Mouse (Mus musculus) neural tube, embryonic 14.5 days (tissue): ENCODE measurements around the gene Slc25a42. TPM values are rescaled to one million over a fixed set of nuclear protein-coding genes. Genes with fewer than 3 reads are reported as not detected.
A peak's percentile ranks its signal among the peaks of the same experiment; 100 is the strongest.

Experiments
- ATAC-seq: fragments of 200-750 bp; cut with Nextera tagmentation; 2 replicates; pipeline ENCODE4 v1.8.0; 2017; ENCODE audit warnings: low read depth, mild to moderate bottlenecking, moderate TSS enrichment, moderate library complexity
- H3K27ac ChIP-seq: fragments of 300-500 bp; sonication (generic); 2 replicates; pipeline ENCODE4 v1.5.1; 2014; ENCODE audit warnings: low read depth, mild to moderate bottlenecking, control low read depth, low read length, moderate library complexity, mixed read lengths
- H3K27me3 ChIP-seq: fragments of 300-500 bp; sonication (generic); 2 replicates; pipeline ENCODE4 v1.6.1; 2014; ENCODE audit warnings: low read length; ENCODE audit not compliant: control insufficient read depth, insufficient read depth
- H3K36me3 ChIP-seq: fragments of 300-500 bp; sonication (generic); 2 replicates; pipeline ENCODE4 v1.6.1; 2014; ENCODE audit warnings: low read length, mixed read lengths; ENCODE audit not compliant: control insufficient read depth, insufficient read depth
- H3K4me1 ChIP-seq: fragments of 300-500 bp; sonication (generic); 2 replicates; pipeline ENCODE4 v1.6.1; 2014; ENCODE audit warnings: low read length; ENCODE audit not compliant: control insufficient read depth, insufficient read depth
- H3K4me2 ChIP-seq: fragments of 300-500 bp; sonication (generic); 2 replicates; pipeline ENCODE4 v1.6.1; 2014; ENCODE audit warnings: mild to moderate bottlenecking, low read depth, low read length, control low read depth
- H3K4me3 ChIP-seq: fragments of 300-500 bp; sonication (generic); 2 replicates; pipeline ENCODE4 v1.5.1; 2014; ENCODE audit warnings: low read depth, low read length, control low read depth, mixed read lengths
- H3K9ac ChIP-seq: fragments of 300-500 bp; sonication (generic); replicated peaks from 2 replicates; pipeline ENCODE4 v1.6.1; 2014; ENCODE audit warnings: low read depth, mild to moderate bottlenecking, control low read depth, low read length, mixed read lengths
- H3K9me3 ChIP-seq: fragments of 300-500 bp; sonication (generic); 2 replicates; pipeline ENCODE4 v1.6.1; 2016; ENCODE audit warnings: low read length; ENCODE audit not compliant: control insufficient read depth
- WGBS: fragments of 180-500 bp; shearing (Covaris S2); extraction: QIAGEN DNeasy Blood & Tissue Kit; methylation state at CpG from one replicate; pipeline ENCODE4 v1.1.7; 2014; 5-methylcytosine and 5-hydroxymethylcytosine counted together
- polyA plus RNA-seq: library from polyadenylated mRNA; unstranded; fragments of >200 nt; fragmentation: Nextera tagmentation; extraction: Ambion mirVana; gene quantifications from 2 replicates; pipeline ENCODE4 v1.2.1, GENCODE M21; 2014

Slc25a42 gene
- polyA plus RNA-seq, 1 experiment from 2014 or later: 10.0 TPM

DNA sequence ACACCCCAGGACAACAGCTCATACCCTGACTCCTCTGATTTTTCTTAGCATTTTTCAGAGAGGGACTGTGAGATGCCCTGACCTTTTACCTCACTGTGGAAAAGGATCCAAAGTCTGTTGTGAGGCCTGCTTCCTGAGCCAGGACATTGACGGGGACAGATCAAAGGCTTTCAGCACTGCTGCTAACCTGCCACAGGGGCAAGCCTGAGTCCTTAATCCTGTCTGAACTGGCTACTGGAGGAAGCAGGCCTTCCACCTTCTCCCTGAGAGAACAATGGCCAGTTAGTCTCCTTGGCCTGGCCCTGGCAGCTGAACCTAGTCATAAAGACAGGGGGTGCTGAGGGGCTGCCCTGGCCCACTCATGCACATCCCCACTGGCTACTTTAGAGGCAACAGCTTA, 4.0 kb downstream of the Slc25a42 start:
- H3K27ac ChIP-seq: no peak overlapping the region
- no peak overlapping the region for H3K4me3 ChIP-seq
- no peaks in the 10 kb centered on the region for H3K9me3 ChIP-seq
- WGBS: 58% methylated on average over 1 of the region's 1 CpGs
- no peak overlapping the region for H3K9ac ChIP-seq
- H3K4me1 ChIP-seq: peaks cover 4% of the 10 kb centered on the region; the same call in 1 of the 2 replicates
- no peaks in the 10 kb centered on the region for H3K27me3 ChIP-seq
- no peaks in the 10 kb centered on the region for H3K36me3 ChIP-seq
- no peak overlapping the region for H3K4me2 ChIP-seq
- ATAC-seq: no peak

DNA sequence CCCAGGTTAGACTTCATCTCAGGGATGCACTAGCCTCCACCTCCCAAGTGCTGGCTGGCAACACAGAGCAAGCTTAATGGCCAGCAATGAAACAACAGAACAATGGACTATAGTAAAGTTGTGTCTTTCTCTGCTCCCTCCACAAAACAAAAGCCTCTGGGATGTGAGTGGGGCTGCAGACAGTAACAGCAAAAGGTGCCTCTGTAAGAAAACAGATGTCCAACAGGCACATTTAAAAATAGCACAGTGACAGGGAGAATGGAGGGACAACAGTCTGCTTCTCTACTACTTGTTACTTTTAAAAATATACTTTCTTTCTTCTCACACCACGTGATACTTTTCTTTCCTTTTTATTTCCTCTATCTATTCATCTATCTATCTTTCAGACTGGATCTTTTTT, 7.3 kb downstream of the Slc25a42 start:
- H3K27ac ChIP-seq: no peak overlapping the region
- H3K36me3 ChIP-seq: no peaks in the 10 kb centered on the region
- H3K27me3 ChIP-seq: no peaks in the 10 kb centered on the region
- H3K4me1 ChIP-seq: no peaks in the 10 kb centered on the region
- no peaks in the 10 kb centered on the region for H3K9me3 ChIP-seq
- H3K9ac ChIP-seq: no peak overlapping the region
- no peak overlapping the region for H3K4me2 ChIP-seq
- no peak overlapping the region for H3K4me3 ChIP-seq
- WGBS: 35% methylated on average over 1 of the region's 1 CpGs
- no peak for ATAC-seq

- H3K9me3 ChIP-seq: no peaks in the 10 kb centered on the region
- H3K27ac ChIP-seq: no peak overlapping the region
- H3K4me3 ChIP-seq: no peak overlapping the region
- H3K36me3 ChIP-seq: no peaks in the 10 kb centered on the region
- 56% methylated on average over 4 of the region's 4 CpGs for WGBS
- no peaks in the 10 kb centered on the region for H3K27me3 ChIP-seq
- H3K9ac ChIP-seq: no peak overlapping the region
- no peaks in the 10 kb centered on the region for H3K4me1 ChIP-seq
- no peak overlapping the region for H3K4me2 ChIP-seq
- no peak for ATAC-seq
These were observed 9.0 kb downstream of the Slc25a42 start for GRCm38 (mm10) chr8:70203072-70203471.

DNA sequence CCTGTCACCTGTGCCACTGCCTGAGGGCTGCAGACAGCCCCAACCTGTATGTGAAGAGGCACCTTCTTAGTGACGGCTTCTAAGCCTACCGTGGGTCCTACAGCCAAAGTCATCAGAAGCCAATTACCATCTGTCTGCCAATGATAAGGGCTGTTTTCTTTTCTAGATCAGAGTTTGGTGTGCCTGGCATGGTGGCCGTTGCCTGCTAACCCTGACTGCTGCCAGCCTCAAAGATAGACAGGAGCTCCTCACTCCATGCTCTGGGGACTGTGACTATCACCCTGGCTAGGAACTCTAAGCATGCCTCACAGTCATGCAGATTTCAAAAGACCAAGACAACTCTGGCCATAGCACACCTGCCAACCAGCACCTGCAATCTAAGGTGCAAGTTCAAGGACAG, 10.7 kb downstream of the Slc25a42 start:
- Histone ChIP-seq H3K9ac (no peak overlapping the region), H3K27ac (no peak overlapping the region), H3K4me2 (no peak overlapping the region), H3K4me3 (no peak overlapping the region), H3K9me3 (no peaks in the 10 kb centered on the region), H3K36me3 (no peaks in the 10 kb centered on the region), H3K27me3 (no peaks in the 10 kb centered on the region), H3K4me1 (no peaks in the 10 kb centered on the region)
- 85% methylated on average over 3 of the region's 3 CpGs for WGBS
- ATAC-seq: no peak

DNA sequence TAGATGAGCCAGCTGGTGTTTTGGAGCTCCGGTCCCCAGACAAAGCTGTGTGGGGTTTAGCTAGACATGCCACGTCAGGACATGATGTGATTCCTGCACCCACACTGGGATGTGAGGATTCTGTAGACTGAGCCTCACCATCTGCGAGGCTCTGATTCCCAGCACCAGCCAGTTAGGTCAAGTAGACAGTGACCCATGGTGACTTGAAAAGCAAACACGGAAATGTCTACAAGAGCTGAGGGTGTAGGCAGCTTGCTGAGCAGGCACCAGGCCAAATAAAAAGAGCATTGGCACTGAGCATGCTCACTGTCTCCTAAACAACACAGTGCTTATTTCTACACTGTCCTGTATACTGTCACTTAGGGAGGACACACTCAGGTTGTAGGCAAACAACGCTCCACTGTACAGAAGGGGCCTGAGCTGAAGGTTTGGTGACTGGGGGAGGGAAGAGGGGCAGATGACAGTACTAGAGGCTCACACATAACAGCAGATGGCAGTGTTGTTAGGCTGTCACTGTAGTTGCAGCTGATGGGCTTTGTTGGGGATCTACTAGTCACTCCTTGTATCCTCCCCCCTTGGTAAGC, 11.9 kb downstream of the Slc25a42 start:
- 63% methylated on average over 5 of the region's 5 CpGs for WGBS
- H3K9me3 ChIP-seq: no peaks in the 10 kb centered on the region
- H3K27ac ChIP-seq: no peak overlapping the region
- no peaks in the 10 kb centered on the region for H3K4me1 ChIP-seq
- H3K4me2 ChIP-seq: no peak overlapping the region
- no peaks in the 10 kb centered on the region for H3K36me3 ChIP-seq
- 0 out of 2 replicates have a peak, but pooled peaks have one; percentile 31 for ATAC-seq
- no peak overlapping the region for H3K9ac ChIP-seq
- H3K4me3 ChIP-seq: no peak overlapping the region
- H3K27me3 ChIP-seq: no peaks in the 10 kb centered on the region

GRCm38 (mm10) chr8:70197603-70198002, 14.5 kb downstream of the Slc25a42 start:
- no peaks in the 10 kb centered on the region for H3K9me3 ChIP-seq
- WGBS: 58% methylated on average over 7 of the region's 7 CpGs
- H3K27me3 ChIP-seq: no peaks in the 10 kb centered on the region
- H3K4me2 ChIP-seq: no peak overlapping the region
- H3K9ac ChIP-seq: no peak overlapping the region
- no peak overlapping the region for H3K27ac ChIP-seq
- no peak overlapping the region for H3K4me3 ChIP-seq
- no peak for ATAC-seq
- no peaks in the 10 kb centered on the region for H3K4me1 ChIP-seq
- H3K36me3 ChIP-seq: no peaks in the 10 kb centered on the region

DNA sequence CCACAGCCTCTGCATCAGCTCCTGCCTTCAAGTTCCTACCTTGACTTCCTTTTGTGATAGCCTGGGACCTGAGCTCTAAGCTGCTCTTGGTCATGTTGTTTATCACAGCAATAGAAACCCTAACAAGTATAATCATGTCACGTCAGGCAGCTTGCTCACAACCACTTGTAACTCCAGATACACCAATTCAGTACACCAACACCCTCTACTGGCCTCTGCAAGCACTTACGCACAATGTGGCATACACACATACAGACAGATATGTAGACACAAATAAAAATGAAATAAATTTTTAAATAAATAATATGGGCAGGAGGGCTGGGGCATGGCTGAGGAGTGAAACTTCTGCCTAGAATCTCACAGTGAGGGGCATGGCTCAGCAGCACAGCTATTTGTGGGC, 16.3 kb downstream of the Slc25a42 start:
- H3K4me3 ChIP-seq: no peak overlapping the region
- no peak overlapping the region for H3K4me2 ChIP-seq
- H3K4me1 ChIP-seq: no peaks in the 10 kb centered on the region
- no peaks in the 10 kb centered on the region for H3K9me3 ChIP-seq
- no peak for ATAC-seq
- H3K27ac ChIP-seq: no peak overlapping the region
- H3K9ac ChIP-seq: no peak overlapping the region
- no peaks in the 10 kb centered on the region for H3K27me3 ChIP-seq
- 86% methylated on average over 2 of the region's 2 CpGs for WGBS
- H3K36me3 ChIP-seq: no peaks in the 10 kb centered on the region

GRCm38 (mm10) chr8:70194191-70194590, 17.9 kb downstream of the Slc25a42 start:
- Histone ChIP-seq H3K4me2 (no peak overlapping the region), H3K27ac (no peak overlapping the region), H3K9ac (no peak overlapping the region), H3K36me3 (peaks cover 3% of the 10 kb centered on the region; the same call in 1 of the 2 replicates), H3K9me3 (no peaks in the 10 kb centered on the region), H3K4me1 (no peaks in the 10 kb centered on the region), H3K27me3 (no peaks in the 10 kb centered on the region), H3K4me3 (no peak overlapping the region)
- no peak for ATAC-seq
- WGBS: 77% methylated on average over 3 of the region's 3 CpGs

DNA sequence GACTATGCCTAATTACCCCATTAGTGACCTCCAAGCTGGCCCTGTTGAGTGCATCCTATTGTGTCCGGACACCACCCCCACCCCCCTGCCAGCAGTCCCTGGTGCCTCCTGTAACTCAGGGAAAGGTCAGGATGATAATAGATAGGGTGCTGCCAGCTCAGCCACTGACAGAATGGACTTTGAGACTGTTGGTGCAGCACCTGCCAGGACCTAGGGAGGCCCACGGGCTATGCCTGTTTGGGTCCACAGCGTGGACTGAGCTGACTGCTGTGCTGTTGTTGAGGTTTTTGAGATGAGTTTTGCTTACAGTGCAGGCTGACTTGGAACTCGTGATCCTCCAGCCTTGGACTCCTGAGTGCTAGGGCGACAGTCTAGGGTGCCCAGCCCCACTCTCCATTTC, 18.9 kb downstream of the Slc25a42 start:
- H3K4me2 ChIP-seq: no peak overlapping the region
- no peak overlapping the region for H3K27ac ChIP-seq
- no peak overlapping the region for H3K4me3 ChIP-seq
- 46% methylated on average over 5 of the region's 5 CpGs for WGBS
- no peak overlapping the region for H3K9ac ChIP-seq
- no peak for ATAC-seq
- no peaks in the 10 kb centered on the region for H3K27me3 ChIP-seq
- H3K36me3 ChIP-seq: peaks cover 3% of the 10 kb centered on the region; the same call in 1 of the 2 replicates
- H3K4me1 ChIP-seq: no peaks in the 10 kb centered on the region
- no peaks in the 10 kb centered on the region for H3K9me3 ChIP-seq
